Mouse (Mus musculus): Measurements from ENCODE around the gene Pnkd. TPM values are rescaled to one million over a fixed set of nuclear protein-coding genes. Genes with fewer than 3 reads are reported as not detected.

The Pnkd gene
- polyA plus RNA-seq, 1 experiment, result 50.1 TPM

DNA sequence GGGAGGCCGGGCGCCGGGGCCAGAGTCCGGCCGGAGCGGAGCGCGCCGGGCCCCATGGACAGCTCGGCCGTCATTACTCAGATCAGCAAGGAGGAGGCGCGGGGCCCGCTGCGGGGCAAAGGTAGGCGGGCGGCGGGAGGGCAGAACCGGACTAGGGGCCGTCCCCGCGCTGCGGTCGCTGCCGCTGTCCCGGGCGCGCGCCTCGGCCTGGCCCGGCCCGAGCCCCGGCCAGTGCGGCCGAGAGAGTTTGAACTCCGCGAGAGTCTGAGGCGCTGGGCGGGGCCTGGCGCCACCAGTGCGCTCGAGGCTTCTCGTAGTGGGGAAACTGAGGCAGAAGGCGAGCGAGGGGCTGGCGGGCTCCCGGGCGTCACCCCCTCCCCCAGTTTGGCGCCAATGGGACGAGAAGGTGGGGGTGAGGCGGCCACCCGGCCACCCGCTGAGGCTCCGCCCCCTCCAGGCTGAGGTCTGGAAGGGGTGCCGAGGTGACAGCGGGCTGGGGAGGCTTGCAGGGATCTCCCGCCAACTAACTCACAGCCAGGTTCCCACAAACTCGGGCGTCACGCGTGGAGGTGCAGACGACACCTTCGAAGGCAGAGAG is 107.2 kb downstream of the Pnkd start:
- TF ChIP-seq CTCF (IDR thresholded peaks at IDR 0.05; ENCODE audit: borderline replicate concordance, control insufficient read depth, extremely low read depth, insufficient read depth, low read length, poor library complexity) (no peak), POLR2A (IDR thresholded peaks at IDR 0.05; ENCODE audit: control insufficient read depth, extremely low read depth, insufficient read depth, low read length, poor library complexity) (peak; percentile 41; the same call in 1 of the 2 replicates)
- under 1% methylated on average over 62 of the region's 63 CpGs for WGBS
- Histone ChIP-seq H3K4me3 (ENCODE audit: control insufficient read depth, insufficient read depth, low read length) (peak overlapping the region; percentile 82), H3K27ac (ENCODE audit: control insufficient read depth, insufficient read depth, low read length) (peak overlapping the region; percentile 29), H3K27me3 (ENCODE audit: control insufficient read depth, insufficient read depth, low read length) (no peaks in the 10 kb centered on the region), H3K36me3 (ENCODE audit: control insufficient read depth, insufficient read depth, low read length) (peaks cover 7% of the 10 kb centered on the region), H3K4me1 (replicated peaks; ENCODE audit: control insufficient read depth, insufficient read depth, low read length) (peaks cover 36% of the 10 kb centered on the region)
- peak; percentile 81 for DNase-seq

DNA sequence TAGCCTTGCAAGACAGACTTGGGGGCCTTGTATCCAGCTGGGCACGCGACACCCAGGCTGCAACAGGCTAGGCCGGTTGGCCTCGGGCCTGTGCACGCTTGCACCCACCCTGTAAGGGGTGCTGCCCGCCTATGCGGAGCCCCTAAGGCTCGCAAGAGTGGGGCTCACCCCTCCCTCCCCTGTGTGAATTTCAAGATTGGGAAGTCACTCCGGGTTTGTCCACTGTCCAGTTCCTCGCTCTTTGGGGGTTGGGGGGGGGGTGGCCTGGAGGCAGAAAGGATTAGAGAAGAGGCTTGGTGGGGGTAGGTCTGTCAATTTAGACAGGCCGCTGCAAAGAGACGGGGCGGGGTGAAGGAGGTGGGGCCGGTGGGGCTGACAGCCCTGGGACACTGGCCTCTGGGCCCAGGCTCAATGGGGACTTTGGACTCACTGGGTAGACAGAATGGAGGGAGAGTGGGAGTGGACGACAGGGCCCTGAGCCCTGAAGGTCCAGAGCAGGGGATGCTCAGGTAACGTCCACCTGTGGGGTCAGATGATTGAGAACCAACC is 107.8 kb downstream of the Pnkd start:
- Histone ChIP-seq H3K4me3 (ENCODE audit: control insufficient read depth, insufficient read depth, low read length) (peak overlapping the region; percentile 82), H3K4me1 (replicated peaks; ENCODE audit: control insufficient read depth, insufficient read depth, low read length) (peaks cover 34% of the 10 kb centered on the region), H3K27me3 (ENCODE audit: control insufficient read depth, insufficient read depth, low read length) (no peaks in the 10 kb centered on the region), H3K27ac (ENCODE audit: control insufficient read depth, insufficient read depth, low read length) (no peak overlapping the region; the same call in 1 of the 2 replicates), H3K36me3 (ENCODE audit: control insufficient read depth, insufficient read depth, low read length) (peaks cover 7% of the 10 kb centered on the region)
- DNase-seq, result no peak
- WGBS, result 8% methylated on average over 16 of the region's 16 CpGs
- TF ChIP-seq CTCF (IDR thresholded peaks at IDR 0.05; ENCODE audit: borderline replicate concordance, control insufficient read depth, extremely low read depth, insufficient read depth, low read length, poor library complexity), result no peak
- TF ChIP-seq POLR2A (IDR thresholded peaks at IDR 0.05; ENCODE audit: control insufficient read depth, extremely low read depth, insufficient read depth, low read length, poor library complexity), result no peak

DNA sequence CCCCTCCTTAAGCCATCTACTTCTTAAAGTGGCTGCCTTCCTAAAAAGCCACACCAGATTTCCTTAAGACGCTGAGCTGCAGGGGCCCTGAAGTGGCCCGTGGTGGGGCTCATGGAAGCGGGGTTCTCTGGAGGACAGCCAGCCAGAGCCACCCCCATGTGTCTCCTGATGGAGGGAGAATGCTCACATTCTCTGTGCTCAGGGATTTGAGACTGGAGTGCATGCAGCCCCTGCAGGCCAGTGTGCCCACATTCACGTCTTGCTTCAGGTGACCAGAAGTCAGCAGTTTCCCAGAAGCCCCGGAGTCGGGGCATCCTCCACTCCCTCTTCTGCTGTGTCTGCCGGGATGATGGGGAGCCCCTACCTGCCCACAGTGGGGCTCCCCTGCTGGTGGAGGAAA is 108.3 kb downstream of the Pnkd start:
- no peak for DNase-seq
- WGBS, result 53% methylated on average over 7 of the region's 7 CpGs
- H3K27ac ChIP-seq (ENCODE audit: control insufficient read depth, insufficient read depth, low read length), result no peak overlapping the region; the same call in 1 of the 2 replicates
- TF ChIP-seq CTCF (IDR thresholded peaks at IDR 0.05; ENCODE audit: borderline replicate concordance, control insufficient read depth, extremely low read depth, insufficient read depth, low read length, poor library complexity) (no peak; the same call in 1 of the 2 replicates), POLR2A (IDR thresholded peaks at IDR 0.05; ENCODE audit: control insufficient read depth, extremely low read depth, insufficient read depth, low read length, poor library complexity) (no peak)
- peaks cover 7% of the 10 kb centered on the region for H3K36me3 ChIP-seq (ENCODE audit: control insufficient read depth, insufficient read depth, low read length)
- peak overlapping the region; percentile 82; the same call in 1 of the 2 replicates for H3K4me3 ChIP-seq (ENCODE audit: control insufficient read depth, insufficient read depth, low read length)
- no peaks in the 10 kb centered on the region for H3K27me3 ChIP-seq (ENCODE audit: control insufficient read depth, insufficient read depth, low read length)
- peaks cover 37% of the 10 kb centered on the region for H3K4me1 ChIP-seq (replicated peaks; ENCODE audit: control insufficient read depth, insufficient read depth, low read length)

- Histone ChIP-seq H3K4me1 (replicated peaks; ENCODE audit: control insufficient read depth, insufficient read depth, low read length) (peaks cover 39% of the 10 kb centered on the region), H3K27ac (ENCODE audit: control insufficient read depth, insufficient read depth, low read length) (no peak overlapping the region), H3K36me3 (ENCODE audit: control insufficient read depth, insufficient read depth, low read length) (peaks cover 7% of the 10 kb centered on the region), H3K4me3 (ENCODE audit: control insufficient read depth, insufficient read depth, low read length) (no peak overlapping the region), H3K27me3 (ENCODE audit: control insufficient read depth, insufficient read depth, low read length) (no peaks in the 10 kb centered on the region)
- no peak for DNase-seq
- TF ChIP-seq CTCF (IDR thresholded peaks at IDR 0.05; ENCODE audit: borderline replicate concordance, control insufficient read depth, extremely low read depth, insufficient read depth, low read length, poor library complexity) (no peak), POLR2A (IDR thresholded peaks at IDR 0.05; ENCODE audit: control insufficient read depth, extremely low read depth, insufficient read depth, low read length, poor library complexity) (no peak)
- 95% methylated on average over 9 of the region's 9 CpGs for WGBS
Observed at GRCm38 (mm10) chr1:74393697-74394096, 109.0 kb downstream of the Pnkd start.

DNA sequence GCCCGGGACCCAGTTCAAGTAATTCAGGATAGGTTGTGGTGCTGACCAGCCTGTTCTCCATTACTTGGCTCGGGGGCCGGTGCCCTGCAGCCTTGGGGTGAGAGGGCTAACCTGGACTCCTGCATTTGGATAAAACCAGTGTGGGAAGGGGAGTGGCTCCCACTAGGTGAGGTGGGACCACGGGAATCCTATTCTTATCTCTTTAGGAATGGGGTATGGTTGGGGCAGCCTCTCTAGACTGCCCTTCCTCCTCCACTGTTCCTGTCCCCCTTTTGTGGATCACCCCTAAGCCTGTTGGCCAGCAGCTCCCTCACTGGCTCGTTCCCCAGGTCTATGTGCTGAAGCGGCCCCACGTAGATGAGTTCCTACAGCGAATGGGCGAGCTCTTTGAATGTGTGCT is 109.6 kb downstream of the Pnkd start:
- TF ChIP-seq CTCF (IDR thresholded peaks at IDR 0.05; ENCODE audit: borderline replicate concordance, control insufficient read depth, extremely low read depth, insufficient read depth, low read length, poor library complexity) (no peak), POLR2A (IDR thresholded peaks at IDR 0.05; ENCODE audit: control insufficient read depth, extremely low read depth, insufficient read depth, low read length, poor library complexity) (no peak)
- H3K4me3 ChIP-seq (ENCODE audit: control insufficient read depth, insufficient read depth, low read length), result no peak overlapping the region
- peaks cover 37% of the 10 kb centered on the region for H3K4me1 ChIP-seq (replicated peaks; ENCODE audit: control insufficient read depth, insufficient read depth, low read length)
- DNase-seq, result no peak
- no peak overlapping the region for H3K27ac ChIP-seq (ENCODE audit: control insufficient read depth, insufficient read depth, low read length)
- H3K36me3 ChIP-seq (ENCODE audit: control insufficient read depth, insufficient read depth, low read length), result peaks cover 7% of the 10 kb centered on the region
- H3K27me3 ChIP-seq (ENCODE audit: control insufficient read depth, insufficient read depth, low read length), result no peaks in the 10 kb centered on the region
- WGBS, result 96% methylated on average over 9 of the region's 9 CpGs

- peaks cover 7% of the 10 kb centered on the region for H3K36me3 ChIP-seq (ENCODE audit: control insufficient read depth, insufficient read depth, low read length)
- peaks cover 31% of the 10 kb centered on the region for H3K4me1 ChIP-seq (replicated peaks; ENCODE audit: control insufficient read depth, insufficient read depth, low read length)
- H3K4me3 ChIP-seq (ENCODE audit: control insufficient read depth, insufficient read depth, low read length), result no peak overlapping the region
- no peak overlapping the region for H3K27ac ChIP-seq (ENCODE audit: control insufficient read depth, insufficient read depth, low read length)
- no peak for TF ChIP-seq POLR2A (IDR thresholded peaks at IDR 0.05; ENCODE audit: control insufficient read depth, extremely low read depth, insufficient read depth, low read length, poor library complexity)
- TF ChIP-seq CTCF (IDR thresholded peaks at IDR 0.05; ENCODE audit: borderline replicate concordance, control insufficient read depth, extremely low read depth, insufficient read depth, low read length, poor library complexity), result no peak
- no peaks in the 10 kb centered on the region for H3K27me3 ChIP-seq (ENCODE audit: control insufficient read depth, insufficient read depth, low read length)
- 98% methylated on average over 15 of the region's 15 CpGs for WGBS
- DNase-seq, result no peak
Observed at GRCm38 (mm10) chr1:74394858-74395257, 110.1 kb downstream of the Pnkd start.

Data from thymus, adult 2 months (tissue).